Mouse (Mus musculus) MEL (cell line): Measurements from ENCODE around the gene Lins1. TPM values are rescaled to one million over a fixed set of nuclear protein-coding genes. Genes with fewer than 3 reads are reported as not detected.

ENCODE experiments used
- DNase-seq: peaks from one replicate; pipeline ENCODE4 v3.0.0; 2011; ENCODE audit warnings: low read depth, low spot score
- H3K27ac ChIP-seq: 2 replicates; pipeline ENCODE4 v1.5.1; 2012; ENCODE audit warnings: low read depth, mild to moderate bottlenecking, control low read depth, low read length, moderate library complexity; ENCODE audit not compliant: control insufficient read depth
- H3K27me3 ChIP-seq, 2 experiments: fragments of 150-350 bp in 1 of 2; sonication (generic) in 1 of 2; 2 replicates each; pipeline ENCODE4 v1.6.1; 2012; ENCODE audit warnings: low read length in 2 of 2, mild to moderate bottlenecking in 2 of 2, improper control_type of control experiment in 1 of 2, moderate library complexity in 1 of 2; ENCODE audit not compliant: insufficient read depth in 2 of 2, control insufficient read depth in 1 of 2
- H3K36me3 ChIP-seq, 2 experiments: 2 replicates each; pipeline ENCODE4 v1.6.1; 2012 to 2014; ENCODE audit warnings: low read length in 2 of 2, improper control_type of control experiment in 1 of 2, inconsistent platforms in 1 of 2, mild to moderate bottlenecking in 1 of 2; ENCODE audit not compliant: insufficient read depth in 2 of 2, control insufficient read depth in 1 of 2
- H3K4me1 ChIP-seq, 2 experiments: fragments of 150-350 bp in 1 of 2; sonication (generic) in 1 of 2; 2 replicates each; pipeline ENCODE4 v1.6.1; 2012; ENCODE audit warnings: low read length in 2 of 2, improper control_type of control experiment in 1 of 2, mild to moderate bottlenecking in 1 of 2; ENCODE audit not compliant: insufficient read depth in 2 of 2, control insufficient read depth in 1 of 2
- H3K4me3 ChIP-seq, 2 experiments: fragments of 150-350 bp in 1 of 2; sonication (generic) in 1 of 2; 2 replicates each; pipeline ENCODE4 v1.5.1; 2012; ENCODE audit warnings: low read depth in 2 of 2, low read length in 2 of 2, mild to moderate bottlenecking in 2 of 2, moderate library complexity in 2 of 2, control low read depth in 1 of 2, improper control_type of control experiment in 1 of 2; ENCODE audit not compliant: control insufficient read depth in 1 of 2, insufficient read depth in 1 of 2
- H3K79me2 ChIP-seq: 2 replicates; pipeline ENCODE4 v1.6.1; 2012; ENCODE audit warnings: mild to moderate bottlenecking, low read length, moderate library complexity; ENCODE audit not compliant: control insufficient read depth, poor library complexity, insufficient read depth
- H3K9ac ChIP-seq: 2 replicates; pipeline ENCODE4 v1.6.1; 2012; ENCODE audit warnings: low read depth, mild to moderate bottlenecking, control low read depth, low read length, moderate library complexity; ENCODE audit not compliant: control insufficient read depth, poor library complexity, severe bottlenecking
- H3K9me3 ChIP-seq: fragments of 150-350 bp; sonication (generic); replicated peaks from 2 replicates; pipeline ENCODE4 v1.6.1; 2012; ENCODE audit warnings: mild to moderate bottlenecking, low read length, improper control_type of control experiment, moderate library complexity; ENCODE audit not compliant: insufficient read depth
- CHD2 ChIP-seq: IDR thresholded peaks from 2 replicates; pipeline ENCODE4 v1.6.1; 2011; ENCODE audit warnings: low read length, improper control_type of control experiment
- CTCF ChIP-seq, 3 experiments: IDR thresholded peaks in 2 of 3; conservative IDR thresholded peaks in 1 of 3; 2 replicates each; pipeline ENCODE4 v1.5.1; 2011 to 2012; ENCODE audit warnings: low read length in 3 of 3, low read depth in 2 of 3, mild to moderate bottlenecking in 2 of 3, improper control_type of control experiment in 1 of 3, inconsistent platforms in 1 of 3, mixed read lengths in 1 of 3, moderate library complexity in 1 of 3; ENCODE audit not compliant: control insufficient read depth in 1 of 3, insufficient read depth in 1 of 3, poor library complexity in 1 of 3, severe bottlenecking in 1 of 3
- EP300 ChIP-seq, 2 experiments: IDR thresholded peaks; 2 replicates each; pipeline ENCODE4 v1.6.1; 2011; ENCODE audit warnings: improper control_type of control experiment in 2 of 2, low read length in 2 of 2, low read depth in 1 of 2, mild to moderate bottlenecking in 1 of 2
- ETS1 ChIP-seq: IDR thresholded peaks from 2 replicates; pipeline ENCODE4 v1.6.1; 2012; ENCODE audit warnings: low read depth, mild to moderate bottlenecking, inconsistent platforms, low read length, improper control_type of control experiment, moderate library complexity
- GATA1 ChIP-seq: IDR thresholded peaks from 2 replicates; pipeline ENCODE4 v1.6.1; 2011; ENCODE audit warnings: low read depth, low read length, improper control_type of control experiment
- JUND ChIP-seq: IDR thresholded peaks from 2 replicates; pipeline ENCODE4 v1.6.1; 2011; ENCODE audit warnings: low read depth, mild to moderate bottlenecking, improper control_type of control experiment, low read length
- KAT2A ChIP-seq: conservative IDR thresholded peaks from 2 replicates; pipeline ENCODE4 v1.6.1; 2012; ENCODE audit warnings: low read depth, low read length, improper control_type of control experiment, inconsistent platforms
- NELFE ChIP-seq: IDR thresholded peaks from 2 replicates; pipeline ENCODE4 v1.6.1; 2011; ENCODE audit warnings: low read depth, low read length, improper control_type of control experiment
- POLR2AphosphoS2 ChIP-seq: IDR thresholded peaks from 2 replicates; pipeline ENCODE4 v1.6.1; 2011; ENCODE audit warnings: low read length, improper control_type of control experiment
- SIN3A ChIP-seq: IDR thresholded peaks from 2 replicates; pipeline ENCODE4 v1.6.1; 2012; ENCODE audit warnings: low read length, improper control_type of control experiment, inconsistent platforms
- TAL1 ChIP-seq: IDR thresholded peaks from 2 replicates; pipeline ENCODE4 v1.6.1; 2012; ENCODE audit warnings: mild to moderate bottlenecking, inconsistent platforms, low read length, moderate library complexity, mixed read lengths
- TCF12 ChIP-seq: IDR thresholded peaks from 2 replicates; pipeline ENCODE4 v1.6.1; 2014; ENCODE audit warnings: low read depth, mild to moderate bottlenecking, inconsistent platforms, low read length, improper control_type of control experiment, moderate library complexity
- USF1 ChIP-seq: IDR thresholded peaks from 2 replicates; pipeline ENCODE4 v1.6.1; 2014; ENCODE audit warnings: low read depth, mild to moderate bottlenecking, inconsistent platforms, low read length, improper control_type of control experiment, moderate library complexity
- USF2 ChIP-seq, 2 experiments: IDR thresholded peaks; 2 replicates each; pipeline ENCODE4 v1.6.1; 2011 to 2012; ENCODE audit warnings: improper control_type of control experiment in 2 of 2, low read length in 2 of 2, borderline replicate concordance in 1 of 2, inconsistent platforms in 1 of 2, low read depth in 1 of 2, mild to moderate bottlenecking in 1 of 2; ENCODE audit not compliant: insufficient read depth in 1 of 2
- ZC3H11A ChIP-seq: IDR thresholded peaks from 2 replicates; pipeline ENCODE4 v1.6.1; 2012; ENCODE audit warnings: low read depth, mild to moderate bottlenecking, inconsistent platforms, low read length, improper control_type of control experiment
- ZKSCAN1 ChIP-seq: IDR thresholded peaks from 2 replicates; pipeline ENCODE4 v1.6.1; 2012; ENCODE audit warnings: low read depth, mild to moderate bottlenecking, inconsistent platforms, low read length, improper control_type of control experiment, moderate library complexity
- polyA plus RNA-seq, 2 experiments: library from polyadenylated mRNA; stranded (reverse) in 1 of 2; unstranded in 1 of 2; fragments of >175 nt in 1 of 2; fragments of >200 nt in 1 of 2; gene quantifications; 2 replicates each; pipeline versions ENCODE4 v1.2.1 to v1.2.4; 2012; ENCODE audit warnings: low replicate concordance in 2 of 2, low read depth in 1 of 2; ENCODE audit not compliant: insufficient read length in 2 of 2, insufficient read depth in 1 of 2, missing spikeins in 1 of 2
- total RNA-seq: library from RNA; depleted of rRNA; stranded (reverse); fragments of 300-350 nt; gene quantifications from 2 replicates; pipeline ENCODE4 v1.2.3, GENCODE M21; 2012

Lins1 gene
- total and polyA plus RNA-seq, 3 experiments, result 9.1 to 14.5 TPM; not detected in 1

GRCm38 (mm10) chr7:66667064-66667463 is 22.6 kb upstream of the Lins1 start:
- H3K4me1 ChIP-seq, result peaks cover 6 to 10% of the 10 kb centered on the region in 2 experiments
- peaks cover 0 to 17% of the 10 kb centered on the region in 2 experiments; a peak in 2 of 4 replicates for H3K36me3 ChIP-seq
- no peak overlapping the region for H3K4me3 ChIP-seq
- H3K9me3 ChIP-seq, result no peaks in the 10 kb centered on the region
- H3K9ac ChIP-seq, result no peak overlapping the region
- TF ChIP-seq CHD2 (no peak), ETS1 (peak; percentile 47; the same call in 1 of the 2 replicates), GATA1 (peak; percentile 57; the same call in 1 of the 2 replicates), TCF12 (peak; percentile 82), ZC3H11A (no peak), USF1 (no peak), SIN3A (peak; percentile 20; the same call in 1 of the 2 replicates), EP300 (IDR thresholded peaks at IDR 0.05; ENCODE audit: low read depth in 1 of 2, low read length in 2 of 2) (peak; percentile 62 to 87; a peak in 3 of 4 replicates), NELFE (no peak), TAL1 (peak; percentile 75)
- H3K27ac ChIP-seq, result peak overlapping the region; percentile 58
- H3K27me3 ChIP-seq, result no peaks in the 10 kb centered on the region
- no peaks in the 10 kb centered on the region for H3K79me2 ChIP-seq
- DNase-seq, result no peak

DNA sequence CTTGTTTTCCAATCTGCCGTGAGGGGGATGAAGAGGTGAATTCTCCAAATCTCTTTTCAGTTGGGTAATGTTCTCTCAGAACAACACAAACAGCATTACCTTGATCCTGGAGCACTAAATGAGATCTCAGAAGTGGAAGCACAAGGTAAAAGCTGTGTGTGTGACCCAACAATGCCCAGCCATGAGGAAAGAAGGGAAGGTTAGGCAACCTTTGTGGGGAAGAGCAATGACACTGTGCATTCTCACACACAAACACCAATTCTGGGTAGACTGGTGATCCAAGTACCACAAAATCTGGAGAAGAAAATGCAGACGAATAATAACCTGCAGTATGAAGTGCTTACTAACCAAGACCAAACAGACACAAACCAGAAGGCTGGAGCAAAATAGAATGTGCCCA is 13.9 kb upstream of the Lins1 start:
- H3K27me3 ChIP-seq, result no peaks in the 10 kb centered on the region
- no peak overlapping the region for H3K4me3 ChIP-seq
- no peaks in the 10 kb centered on the region for H3K4me1 ChIP-seq
- H3K9ac ChIP-seq, result no peak overlapping the region
- H3K36me3 ChIP-seq, result 0 out of 4 replicates have a peak, but pooled peaks cover 0 to 2% of the 10 kb centered on the region in 2 experiments
- TF ChIP-seq EP300 (IDR thresholded peaks at IDR 0.05; ENCODE audit: low read depth in 1 of 2, low read length in 2 of 2), result no peak
- TF ChIP-seq POLR2AphosphoS2, result no peak
- no peak for TF ChIP-seq ZC3H11A
- TF ChIP-seq JUND, result no peak
- no peak for TF ChIP-seq USF2 (IDR thresholded peaks at IDR 0.05; ENCODE audit: borderline replicate concordance in 1 of 2, insufficient read depth in 1 of 2, low read depth in 1 of 2, low read length in 2 of 2)
- no peak overlapping the region for H3K27ac ChIP-seq
- H3K9me3 ChIP-seq, result no peaks in the 10 kb centered on the region
- no peak for DNase-seq
- H3K79me2 ChIP-seq, result no peaks in the 10 kb centered on the region

DNA sequence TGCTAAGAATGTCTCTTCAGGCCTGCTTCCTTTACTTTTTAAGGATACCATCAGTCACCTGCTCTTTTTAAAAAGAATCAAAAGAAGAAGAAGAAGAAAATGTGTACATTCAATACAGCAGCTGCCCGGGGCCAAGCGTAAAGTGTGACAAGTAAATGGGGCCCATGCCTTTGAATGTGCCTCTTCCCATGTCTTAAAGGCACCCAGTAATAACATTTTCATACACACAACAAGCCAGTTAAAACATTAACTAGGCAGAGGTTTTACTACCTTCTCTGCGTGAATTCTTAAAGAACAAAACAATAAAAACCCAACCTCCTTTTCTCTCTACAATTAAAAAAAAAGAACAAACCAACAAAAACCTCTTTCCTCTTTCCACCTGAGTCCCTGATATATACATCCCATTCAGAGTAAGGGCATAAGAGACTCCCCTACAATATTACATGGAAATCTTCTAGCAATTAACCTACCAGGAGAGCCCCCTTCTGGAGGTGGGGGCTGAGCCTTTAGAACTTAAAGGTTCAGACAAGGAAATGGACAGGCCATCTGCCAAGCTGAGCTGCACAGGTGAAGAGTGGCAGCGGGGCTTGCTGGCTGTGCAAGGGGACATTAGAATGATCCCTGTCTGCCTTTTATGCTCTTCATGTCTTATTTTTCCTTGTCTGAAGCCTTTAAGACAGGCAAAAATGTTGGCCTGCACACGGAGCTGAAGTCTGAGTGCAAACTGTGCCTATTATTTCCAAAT is 7.4 kb upstream of the Lins1 start:
- Histone ChIP-seq H3K79me2 (no peaks in the 10 kb centered on the region), H3K27ac (no peak overlapping the region), H3K4me1 (no peaks in the 10 kb centered on the region), H3K9me3 (no peaks in the 10 kb centered on the region), H3K36me3 (peaks cover 0 to 2% of the 10 kb centered on the region in 2 experiments; a peak in 1 of 4 replicates), H3K9ac (no peak overlapping the region), H3K27me3 (no peaks in the 10 kb centered on the region), H3K4me3 (no peak overlapping the region)
- no peak for DNase-seq
- TF ChIP-seq ZKSCAN1, result no peak
- TF ChIP-seq CTCF (IDR thresholded peaks at IDR 0.05 in 2 of 3, conservative IDR thresholded peaks at IDR 0.05 in 1 of 3; ENCODE audit: control insufficient read depth in 1 of 3, insufficient read depth in 1 of 3, low read depth in 2 of 3, low read length in 3 of 3, poor library complexity in 1 of 3, severe bottlenecking in 1 of 3), result no peak
- no peak for TF ChIP-seq NELFE
- no peak for TF ChIP-seq TAL1
- no peak for TF ChIP-seq KAT2A
